Mouse (Mus musculus): Measurements from ENCODE around the gene Ranbp3. TPM values are rescaled to one million over a fixed set of nuclear protein-coding genes. Genes with fewer than 3 reads are reported as not detected.
A peak's percentile ranks its signal among the peaks of the same experiment; 100 is the strongest.

Gene Ranbp3
- polyA plus RNA-seq, 1 experiment from 2014 or later: 105 TPM

DNA sequence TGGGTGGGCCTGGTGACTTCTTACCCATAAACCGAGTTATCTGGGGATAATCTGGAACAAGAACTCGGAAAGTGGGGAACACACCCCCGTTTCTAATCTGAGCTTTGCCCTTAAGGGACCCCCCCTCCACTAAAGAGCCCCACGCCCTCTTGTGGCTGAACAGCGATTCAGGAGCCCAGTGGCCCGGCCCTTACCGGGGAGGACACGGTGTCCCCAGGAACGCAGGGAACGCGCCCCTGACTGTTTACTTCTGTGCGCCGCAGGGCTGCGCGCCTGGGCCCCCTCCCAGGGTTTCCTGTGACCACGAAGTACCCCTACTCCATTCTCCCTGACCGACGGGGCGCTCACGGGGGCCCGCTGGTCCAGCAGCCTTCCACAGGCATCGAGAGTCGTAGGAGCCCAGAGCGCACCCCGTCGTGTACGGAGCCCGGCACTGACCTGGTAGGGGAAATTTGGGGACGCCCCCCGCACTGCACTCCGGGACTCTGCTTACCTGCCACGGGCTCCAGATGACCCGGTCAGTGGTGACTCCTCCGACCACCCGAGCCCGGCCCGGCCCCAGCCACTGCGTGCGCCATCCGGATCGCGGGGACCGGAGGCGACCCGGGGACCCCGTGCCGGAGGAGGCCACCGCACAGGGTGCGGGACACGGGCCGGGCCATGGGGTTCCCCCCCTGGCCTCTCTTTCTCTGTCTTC lies 83.8 kb downstream of the Ranbp3 start:
- no peaks in the 10 kb centered on the region for H3K9me3 ChIP-seq
- H3K9ac ChIP-seq: peak overlapping the region; percentile 78
- H3K4me2 ChIP-seq: peak overlapping the region; percentile 99
- no peak overlapping the region for H3K27ac ChIP-seq
- H3K36me3 ChIP-seq: no peaks in the 10 kb centered on the region
- peaks cover 78% of the 10 kb centered on the region for H3K27me3 ChIP-seq
- H3K4me1 ChIP-seq: peaks cover 45% of the 10 kb centered on the region
- H3K4me3 ChIP-seq: peak overlapping the region; percentile 61
- WGBS: under 1% methylated on average over 51 of the region's 51 CpGs
- no peak; the same call in 1 of the 2 replicates for ATAC-seq (ENCODE audit: insufficient number of reproducible peaks, insufficient read depth, low FRiP score, low TSS enrichment, low read depth)

DNA sequence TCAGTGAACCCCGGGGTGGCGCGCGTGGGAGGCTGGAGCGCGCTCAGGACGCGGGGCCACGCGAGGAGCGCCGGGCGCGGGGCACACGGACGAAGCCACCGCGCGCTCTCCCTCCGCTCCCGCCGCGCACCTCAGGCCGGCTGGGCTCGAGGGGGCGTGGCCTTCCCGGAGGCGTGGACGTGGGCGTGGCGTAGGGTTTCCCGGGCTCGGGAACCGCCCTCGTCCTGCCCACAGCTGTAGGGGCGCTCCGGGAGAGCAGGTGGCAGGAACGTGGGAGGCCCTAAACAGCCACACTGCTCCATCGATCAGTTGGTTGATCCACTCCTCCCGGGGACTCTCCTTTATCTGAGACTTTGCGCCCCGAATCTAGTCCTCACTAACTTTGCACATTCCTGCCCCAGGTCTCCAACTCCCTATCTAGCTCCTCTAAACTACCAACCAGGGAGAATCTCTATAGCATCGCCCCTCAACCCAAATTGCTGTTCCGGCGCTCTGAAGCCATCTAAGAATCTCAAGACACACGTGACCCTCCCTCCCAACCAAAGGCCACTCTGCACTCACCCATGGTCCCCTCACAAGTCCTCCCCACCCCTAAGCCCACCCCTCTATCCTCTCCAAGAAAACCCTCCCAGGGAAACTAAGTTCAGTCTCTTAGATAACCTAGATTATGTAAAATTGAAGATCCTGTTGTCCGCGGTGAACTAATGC lies 84.5 kb downstream of the Ranbp3 start, which contains the start of gene Nrtn:
Gene Nrtn, minus strand, starts transcription at position 115 of the 708 bp plus-strand sequence.
- Histone ChIP-seq H3K27ac (no peak within 1 kb of the TSS), H3K4me3 (peak within 1 kb of the TSS; percentile 61), H3K4me2 (peak within 1 kb of the TSS; percentile 99), H3K36me3 (no peaks in the 10 kb centered on the region), H3K9me3 (no peaks in the 10 kb centered on the region), H3K9ac (peak within 1 kb of the TSS; percentile 78), H3K27me3 (peaks cover 71% of the 10 kb centered on the region), H3K4me1 (peaks cover 49% of the 10 kb centered on the region)
- ATAC-seq (ENCODE audit: insufficient number of reproducible peaks, insufficient read depth, low FRiP score, low TSS enrichment, low read depth): peak; percentile 57; the same call in 1 of the 2 replicates
- WGBS: under 1% methylated on average over 46 of the region's 48 CpGs

DNA sequence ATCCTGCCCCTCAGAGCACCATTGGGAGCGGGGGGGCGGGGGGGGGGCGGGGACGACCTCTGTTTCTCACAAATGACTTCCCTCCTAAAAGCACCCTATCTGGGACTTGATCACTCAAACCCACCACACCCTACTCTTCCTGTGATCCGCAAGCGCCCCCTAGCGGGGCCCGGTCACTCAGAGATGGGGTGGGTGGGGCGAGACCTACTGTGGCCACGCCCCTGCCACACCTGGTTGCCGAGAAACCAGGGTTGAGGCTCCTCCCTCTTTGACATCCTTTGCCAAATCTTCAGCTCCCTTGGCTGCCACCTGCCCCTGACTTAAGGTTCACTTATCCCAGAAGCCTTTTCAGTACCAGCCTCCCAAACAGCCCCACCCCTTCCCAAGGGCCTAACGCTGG lies 85.0 kb downstream of the Ranbp3 start:
- Histone ChIP-seq H3K4me2 (peak overlapping the region; percentile 99; the same call in 1 of the 2 replicates), H3K9ac (no peak overlapping the region), H3K9me3 (no peaks in the 10 kb centered on the region), H3K36me3 (no peaks in the 10 kb centered on the region), H3K27ac (no peak overlapping the region), H3K27me3 (peaks cover 66% of the 10 kb centered on the region), H3K4me3 (no peak overlapping the region; the same call in 1 of the 2 replicates), H3K4me1 (peaks cover 55% of the 10 kb centered on the region)
- ATAC-seq (ENCODE audit: insufficient number of reproducible peaks, insufficient read depth, low FRiP score, low TSS enrichment, low read depth): no peak
- 6% methylated on average over 12 of the region's 12 CpGs for WGBS

DNA sequence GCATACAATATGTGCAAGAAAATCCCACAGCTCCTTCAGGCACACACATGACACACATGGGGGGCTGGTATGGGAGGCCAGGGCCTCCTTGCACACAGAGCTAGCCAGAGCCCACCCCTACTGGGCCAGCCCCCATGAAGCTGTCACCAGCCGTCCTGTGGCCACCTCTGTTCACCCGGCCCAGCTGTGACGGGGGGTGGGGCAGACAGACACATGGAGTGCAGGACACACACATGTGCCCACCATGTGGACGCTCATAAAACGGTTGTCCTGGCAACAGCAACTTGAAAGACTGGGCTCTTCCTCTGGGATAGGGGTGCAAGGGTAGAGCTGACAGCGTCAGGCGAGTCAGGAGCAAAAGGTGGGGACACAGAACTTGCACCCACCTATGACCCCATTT lies 86.2 kb downstream of the Ranbp3 start:
- no peak for ATAC-seq (ENCODE audit: insufficient number of reproducible peaks, insufficient read depth, low FRiP score, low TSS enrichment, low read depth)
- WGBS: 47% methylated on average over 7 of the region's 7 CpGs
- Histone ChIP-seq H3K4me3 (no peak overlapping the region), H3K9ac (0 out of 2 replicates have a peak overlapping the region, but pooled peaks have one; percentile 6), H3K27ac (no peak overlapping the region), H3K36me3 (no peaks in the 10 kb centered on the region), H3K4me1 (peaks cover 44% of the 10 kb centered on the region), H3K4me2 (no peak overlapping the region), H3K27me3 (peaks cover 54% of the 10 kb centered on the region), H3K9me3 (no peaks in the 10 kb centered on the region)

DNA sequence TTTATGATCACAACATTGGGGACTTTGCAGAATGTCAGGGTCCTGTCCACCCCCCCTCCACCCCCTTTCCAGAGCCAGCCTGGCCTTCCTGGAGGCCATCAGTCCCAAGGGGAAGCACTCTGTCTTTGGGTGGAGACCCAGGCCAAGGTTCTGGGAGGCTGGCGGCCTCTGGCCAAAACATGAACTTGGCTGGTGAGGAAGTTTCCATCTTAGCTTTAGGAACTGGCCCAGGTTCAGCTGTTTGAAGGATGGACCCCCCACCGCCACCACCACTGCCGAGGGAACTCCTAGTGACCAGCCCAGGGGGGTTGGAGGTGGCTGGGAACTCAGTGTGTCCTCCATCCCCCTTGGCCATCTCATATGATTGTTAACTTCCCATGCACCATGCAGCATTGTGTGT lies 88.0 kb downstream of the Ranbp3 start:
- Histone ChIP-seq H3K4me1 (peaks cover 42% of the 10 kb centered on the region), H3K4me3 (no peak overlapping the region), H3K27me3 (peaks cover 36% of the 10 kb centered on the region), H3K36me3 (no peaks in the 10 kb centered on the region), H3K27ac (no peak overlapping the region), H3K4me2 (no peak overlapping the region), H3K9me3 (no peaks in the 10 kb centered on the region), H3K9ac (no peak overlapping the region; the same call in 1 of the 2 replicates)
- ATAC-seq (ENCODE audit: insufficient number of reproducible peaks, insufficient read depth, low FRiP score, low TSS enrichment, low read depth): no peak
- 65% methylated on average over 3 of the region's 3 CpGs for WGBS

Other genes starting within 250 kb of the Ranbp3 start
- 120 and 121 TPM in 2 replicates for gene Ptprs, start 196.8 kb upstream of the Ranbp3 start, polyA plus RNA-seq (2015; fragmentation: Nextera tagmentation; extraction: Ambion mirVana)
- not detected in 2 replicates for gene Znrf4, start 160.9 kb upstream of the Ranbp3 start, polyA plus RNA-seq (2015; fragmentation: Nextera tagmentation; extraction: Ambion mirVana)
- 3.9 and 5.4 TPM in 2 replicates for gene Gm20219, start 118.9 kb upstream of the Ranbp3 start, polyA plus RNA-seq (2015; fragmentation: Nextera tagmentation; extraction: Ambion mirVana)
- gene Safb2, start 88.7 kb upstream of the Ranbp3 start, polyA plus RNA-seq (2015; fragmentation: Nextera tagmentation; extraction: Ambion mirVana): 97.6 and 103 TPM in 2 replicates
- 119 and 132 TPM in 2 replicates for gene Safb, start 88.5 kb upstream of the Ranbp3 start, polyA plus RNA-seq (2015; fragmentation: Nextera tagmentation; extraction: Ambion mirVana)
- 254 and 258 TPM in 2 replicates for gene 2410015M20Rik, start 63.5 kb upstream of the Ranbp3 start, polyA plus RNA-seq (2015; fragmentation: Nextera tagmentation; extraction: Ambion mirVana)
- 1,916 and 1,978 TPM in 2 replicates for gene Rpl36, start 59.9 kb upstream of the Ranbp3 start, polyA plus RNA-seq (2015; fragmentation: Nextera tagmentation; extraction: Ambion mirVana)
- 50.9 and 53.7 TPM in 2 replicates for gene Lonp1, start 46.4 kb upstream of the Ranbp3 start, polyA plus RNA-seq (2015; fragmentation: Nextera tagmentation; extraction: Ambion mirVana)
- gene Catsperd, start 45.2 kb upstream of the Ranbp3 start, polyA plus RNA-seq (2015; fragmentation: Nextera tagmentation; extraction: Ambion mirVana): 0.66 and 0.94 TPM in 2 replicates
- gene Ndufa11, start 44.5 kb downstream of the Ranbp3 start, polyA plus RNA-seq (2015; fragmentation: Nextera tagmentation; extraction: Ambion mirVana): 397 and 420 TPM in 2 replicates
- gene Vmac, start 44.7 kb downstream of the Ranbp3 start, polyA plus RNA-seq (2015; fragmentation: Nextera tagmentation; extraction: Ambion mirVana): 19.2 and 24.6 TPM in 2 replicates
- gene Nrtn, start 84.2 kb downstream of the Ranbp3 start, polyA plus RNA-seq (2015; fragmentation: Nextera tagmentation; extraction: Ambion mirVana): 17.7 and 18.4 TPM in 2 replicates
- gene Dus3l, start 91.5 kb downstream of the Ranbp3 start, polyA plus RNA-seq (2015; fragmentation: Nextera tagmentation; extraction: Ambion mirVana): 40.5 and 46.5 TPM in 2 replicates
- gene Prr22, start 97.0 kb downstream of the Ranbp3 start, polyA plus RNA-seq (2015; fragmentation: Nextera tagmentation; extraction: Ambion mirVana): 1.2 and 1.7 TPM in 2 replicates
- gene Rfx2, start 157.7 kb downstream of the Ranbp3 start, polyA plus RNA-seq (2015; fragmentation: Nextera tagmentation; extraction: Ambion mirVana): 4.5 and 5.2 TPM in 2 replicates
- gene Acsbg2, start 201.2 kb downstream of the Ranbp3 start, polyA plus RNA-seq (2015; fragmentation: Nextera tagmentation; extraction: Ambion mirVana): not detected in 2 replicates
- 0.34 and 0.42 TPM in 2 replicates for gene 1700061G19Rik, start 202.2 kb downstream of the Ranbp3 start, polyA plus RNA-seq (2015; fragmentation: Nextera tagmentation; extraction: Ambion mirVana)